Mouse (Mus musculus) forebrain, embryonic 13.5 days (tissue): ENCODE measurements around the gene Macrod2. TPM values are rescaled to one million over a fixed set of nuclear protein-coding genes. Genes with fewer than 3 reads are reported as not detected.

Experiments
- ATAC-seq: fragments of 200-750 bp; cut with Nextera tagmentation; 2 replicates; pipeline ENCODE4 v1.8.0; 2017
- H3K27ac ChIP-seq: fragments of 300-500 bp; sonication (generic); 2 replicates; pipeline ENCODE4 v1.5.1; 2015; ENCODE audit warnings: inconsistent platforms, mild to moderate bottlenecking, moderate library complexity
- H3K27me3 ChIP-seq: fragments of 300-500 bp; sonication (generic); 2 replicates; pipeline ENCODE4 v1.6.1; 2015; ENCODE audit warnings: mild to moderate bottlenecking, inconsistent platforms
- H3K36me3 ChIP-seq: fragments of 300-500 bp; sonication (generic); 2 replicates; pipeline ENCODE4 v1.6.1; 2015; ENCODE audit warnings: mild to moderate bottlenecking, inconsistent platforms; ENCODE audit not compliant: poor library complexity, severe bottlenecking
- H3K4me1 ChIP-seq: fragments of 300-500 bp; sonication (generic); 2 replicates; pipeline ENCODE4 v1.6.1; 2015; ENCODE audit warnings: inconsistent platforms
- H3K4me2 ChIP-seq: fragments of 300-500 bp; sonication (generic); 2 replicates; pipeline ENCODE4 v1.6.1; 2015; ENCODE audit warnings: inconsistent platforms, mild to moderate bottlenecking, moderate library complexity
- H3K4me3 ChIP-seq: fragments of 300-500 bp; sonication (generic); 2 replicates; pipeline ENCODE4 v1.5.1; 2015; ENCODE audit warnings: mild to moderate bottlenecking, inconsistent platforms
- H3K9ac ChIP-seq: fragments of 300-500 bp; sonication (generic); 2 replicates; pipeline ENCODE4 v1.6.1; 2015; ENCODE audit warnings: mild to moderate bottlenecking, inconsistent platforms
- H3K9me3 ChIP-seq: fragments of 300-500 bp; sonication (generic); replicated peaks from 2 replicates; pipeline ENCODE4 v1.6.1; 2016; ENCODE audit warnings: inconsistent platforms
- WGBS: fragments of 180-500 bp; shearing (Covaris S2); methylation state at CpG from one replicate; pipeline ENCODE4 v1.1.7; 2015; 5-methylcytosine and 5-hydroxymethylcytosine counted together
- polyA plus RNA-seq: library from polyadenylated mRNA; unstranded; fragments of >200 nt; fragmentation: Nextera tagmentation; extraction: Ambion mirVana; gene quantifications from 2 replicates; pipeline ENCODE4 v1.2.1, GENCODE M21; 2015

Macrod2 gene
- polyA plus RNA-seq, 1 experiment from 2014 or later = 73.5 TPM

DNA sequence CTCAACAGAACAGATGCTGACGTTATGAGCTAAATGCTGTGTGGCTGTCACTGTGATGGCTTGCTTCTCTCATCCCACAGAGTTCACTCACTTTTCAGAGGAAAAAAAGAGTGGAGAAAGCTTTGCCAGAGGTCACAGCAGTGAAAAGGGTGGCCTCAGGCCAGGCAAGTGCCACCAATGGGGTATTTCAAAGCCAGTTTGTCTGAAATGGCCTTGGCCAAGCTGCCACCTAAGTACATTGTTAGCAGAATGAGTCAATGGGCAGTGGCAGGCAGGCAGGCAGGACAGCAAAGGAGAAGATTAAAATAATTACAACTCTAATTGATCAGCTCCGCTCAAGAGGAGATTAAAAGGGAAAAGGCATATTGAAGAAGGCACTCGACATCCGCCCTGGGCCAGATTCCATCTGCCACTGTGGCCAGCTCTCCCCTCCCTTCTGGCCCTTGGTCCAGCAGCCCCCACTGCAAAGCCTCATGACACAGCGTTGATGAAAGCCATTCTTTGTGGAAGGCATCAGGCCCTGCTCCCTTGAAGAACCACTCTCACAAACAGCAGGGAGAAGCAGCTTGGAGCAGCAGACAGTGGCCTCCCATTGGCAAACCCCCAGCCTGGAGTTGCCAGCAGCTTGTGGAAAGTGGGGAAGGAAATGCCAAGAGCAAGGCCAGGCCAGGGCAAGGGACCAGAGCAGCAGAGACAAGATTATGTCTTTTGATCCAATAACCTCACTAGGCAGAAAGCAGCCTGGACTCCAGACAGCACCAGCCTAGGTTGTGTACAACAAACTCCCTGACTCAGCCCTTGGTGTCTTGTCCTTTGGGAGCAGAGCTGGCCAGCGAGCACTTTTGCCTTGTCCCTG, 2042.7 kb downstream of the Macrod2 start:
- Histone ChIP-seq H3K9me3 (no peaks in the 10 kb centered on the region), H3K27ac (no peak overlapping the region), H3K4me2 (no peak overlapping the region), H3K36me3 (no peaks in the 10 kb centered on the region), H3K4me1 (peaks cover 8% of the 10 kb centered on the region), H3K4me3 (no peak overlapping the region), H3K9ac (no peak overlapping the region), H3K27me3 (no peaks in the 10 kb centered on the region)
- ATAC-seq = peak; percentile 70
- 45% methylated on average over 6 of the region's 6 CpGs for WGBS

Other genes with a start within 250 kb of the Macrod2 start
- not detected in 2 replicates for gene Gm17374, start 243.3 kb upstream of the Macrod2 start, polyA plus RNA-seq
- 24.1 and 26.2 TPM in 2 replicates for gene Esf1, start 224.7 kb upstream of the Macrod2 start, polyA plus RNA-seq
- gene Ndufaf5, start 224.7 kb upstream of the Macrod2 start, polyA plus RNA-seq = 36.5 and 39.8 TPM in 2 replicates
- gene Sel1l2, start 5.6 kb upstream of the Macrod2 start, polyA plus RNA-seq = not detected in 2 replicates